Mouse (Mus musculus): ENCODE measurements around the gene Raph1.

The Raph1 gene

GRCm38 (mm10) chr1:60565931-60566630 is 823 bp downstream of the Raph1 start:
- in situ Hi-C loops (cut with MboI; ENCODE audit: low sequenced_read_pairs): no loop called here

- in situ Hi-C loops (cut with MboI; ENCODE audit: low sequenced_read_pairs): no loop called here
These were observed 1.5 kb downstream of the Raph1 start for GRCm38 (mm10) chr1:60565270-60565920.

GRCm38 (mm10) chr1:60564691-60565090 is 2.2 kb downstream of the Raph1 start:
- in situ Hi-C loops (cut with MboI; ENCODE audit: low sequenced_read_pairs): no loop called here

- in situ Hi-C loops (cut with MboI; ENCODE audit: low sequenced_read_pairs): no loop called here
These were observed 3.9 kb downstream of the Raph1 start for GRCm38 (mm10) chr1:60563021-60563420.

- in situ Hi-C loops (cut with MboI; ENCODE audit: low sequenced_read_pairs): no loop called here
These were observed 23.2 kb downstream of the Raph1 start for GRCm38 (mm10) chr1:60543681-60544080.

- in situ Hi-C loops (cut with MboI; ENCODE audit: low sequenced_read_pairs): no loop called here
These were observed 27.6 kb downstream of the Raph1 start for GRCm38 (mm10) chr1:60539272-60539671.

GRCm38 (mm10) chr1:60534932-60535331 is 32.0 kb downstream of the Raph1 start:
- in situ Hi-C loops (cut with MboI; ENCODE audit: low sequenced_read_pairs): no loop called here

GRCm38 (mm10) chr1:60530636-60531035 is 36.3 kb downstream of the Raph1 start:
- in situ Hi-C loops (cut with MboI; ENCODE audit: low sequenced_read_pairs): no loop called here

GRCm38 (mm10) chr1:60530107-60530506 is 36.8 kb downstream of the Raph1 start:
- in situ Hi-C loops (cut with MboI; ENCODE audit: low sequenced_read_pairs): no loop called here

- in situ Hi-C loops (cut with MboI; ENCODE audit: low sequenced_read_pairs): no loop called here
These were observed 56.3 kb downstream of the Raph1 start for GRCm38 (mm10) chr1:60510584-60510983.

GRCm38 (mm10) chr1:60503456-60503855 is 63.4 kb downstream of the Raph1 start:
- in situ Hi-C loops (cut with MboI; ENCODE audit: low sequenced_read_pairs): no loop called here

- in situ Hi-C loops (cut with MboI; ENCODE audit: low sequenced_read_pairs): no loop called here
These were observed 73.5 kb downstream of the Raph1 start for GRCm38 (mm10) chr1:60493421-60493820.

- in situ Hi-C loops (cut with MboI; ENCODE audit: low sequenced_read_pairs): no loop called here
These were observed 74.5 kb downstream of the Raph1 start for GRCm38 (mm10) chr1:60492404-60492803.

- in situ Hi-C loops (cut with MboI; ENCODE audit: low sequenced_read_pairs): no loop called here
These were observed 76.4 kb downstream of the Raph1 start for GRCm38 (mm10) chr1:60490510-60490909.

GRCm38 (mm10) chr1:60489660-60490059 is 77.2 kb downstream of the Raph1 start:
- in situ Hi-C loops (cut with MboI; ENCODE audit: low sequenced_read_pairs): no loop called here

- in situ Hi-C loops (cut with MboI; ENCODE audit: low sequenced_read_pairs): no loop called here
These were observed 78.3 kb downstream of the Raph1 start for GRCm38 (mm10) chr1:60488635-60489034.

GRCm38 (mm10) chr1:60485649-60486048 is 81.3 kb downstream of the Raph1 start:
- in situ Hi-C loops (cut with MboI; ENCODE audit: low sequenced_read_pairs): no loop called here

- in situ Hi-C loops (cut with MboI; ENCODE audit: low sequenced_read_pairs): no loop called here
These were observed 84.0 kb downstream of the Raph1 start for GRCm38 (mm10) chr1:60482881-60483280.

- in situ Hi-C loops (cut with MboI; ENCODE audit: low sequenced_read_pairs): no loop called here
These were observed 85.3 kb downstream of the Raph1 start for GRCm38 (mm10) chr1:60481561-60481960.

- in situ Hi-C loops (cut with MboI; ENCODE audit: low sequenced_read_pairs): no loop called here
These were observed 96.4 kb downstream of the Raph1 start for GRCm38 (mm10) chr1:60470541-60470940.

- in situ Hi-C loops (cut with MboI; ENCODE audit: low sequenced_read_pairs): no loop called here
These were observed 97.4 kb downstream of the Raph1 start for GRCm38 (mm10) chr1:60469491-60469890.

- in situ Hi-C loops (cut with MboI; ENCODE audit: low sequenced_read_pairs): no loop called here
These were observed 106.3 kb downstream of the Raph1 start for GRCm38 (mm10) chr1:60460623-60461022.

GRCm38 (mm10) chr1:60449896-60450295 is 117.0 kb downstream of the Raph1 start:
- in situ Hi-C loops (cut with MboI; ENCODE audit: low sequenced_read_pairs): no loop called here

Measured in CH12F3 (cell line).